Mouse (Mus musculus): ENCODE measurements around the gene Abcc10.

Abcc10 gene

DNA sequence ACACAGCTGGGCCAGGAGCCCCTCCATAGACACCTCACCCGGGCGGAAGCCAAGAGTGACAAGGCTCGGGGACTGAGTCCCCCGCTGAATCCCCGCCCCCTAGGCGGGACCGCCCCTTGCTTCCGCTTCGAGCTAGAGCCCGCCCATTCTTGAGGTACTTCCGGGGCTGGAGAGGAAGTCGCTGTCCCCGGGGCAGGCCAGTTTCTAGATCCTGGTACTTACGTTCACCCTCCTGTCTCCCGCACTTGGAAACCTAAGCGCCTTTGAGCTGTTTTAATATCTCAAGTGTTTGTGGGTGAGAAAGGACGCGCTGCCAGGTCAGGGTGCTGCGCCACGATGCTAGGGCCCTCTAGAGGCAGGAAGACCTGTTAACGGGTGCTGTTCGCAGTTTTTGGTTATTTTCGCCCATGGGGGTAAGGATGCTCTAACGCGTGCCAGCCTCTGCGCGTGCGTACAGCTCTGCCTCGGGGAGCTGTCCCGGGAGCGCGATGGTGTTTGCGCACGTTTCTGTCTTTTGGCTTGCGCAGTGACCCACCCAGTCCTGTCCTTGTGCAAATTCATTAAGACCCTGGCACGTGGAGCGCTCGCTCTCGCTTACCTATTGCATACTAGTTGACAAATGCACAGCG, at the start of gene Abcc10:
Gene Abcc10, minus strand, starts transcription at position 447 of the 629 bp plus-strand sequence.
- in situ Hi-C loops (cut with MboI, MseI): no loop called here

DNA sequence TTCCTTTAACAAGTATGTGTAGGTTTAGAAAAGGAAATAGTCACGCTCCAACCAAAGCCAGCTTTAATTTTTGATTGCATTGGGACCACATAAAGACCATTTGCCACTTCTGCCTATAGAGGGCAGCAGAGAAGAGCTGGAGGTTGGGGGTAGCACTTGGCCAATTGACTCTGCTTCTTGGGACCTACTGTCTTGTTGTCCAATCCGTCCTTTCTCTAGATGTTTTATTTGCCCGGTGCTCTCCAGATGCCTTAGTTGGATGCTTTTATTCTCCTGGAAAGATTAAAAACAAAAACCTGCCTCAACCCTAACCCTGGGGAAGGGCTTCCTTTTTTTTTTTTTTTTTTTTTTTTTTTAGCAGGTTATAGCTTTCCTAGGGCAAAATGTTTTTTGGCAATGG, 43.6 kb upstream of the Abcc10 start:
- in situ Hi-C loops (cut with MboI, MseI): no loop called here

DNA sequence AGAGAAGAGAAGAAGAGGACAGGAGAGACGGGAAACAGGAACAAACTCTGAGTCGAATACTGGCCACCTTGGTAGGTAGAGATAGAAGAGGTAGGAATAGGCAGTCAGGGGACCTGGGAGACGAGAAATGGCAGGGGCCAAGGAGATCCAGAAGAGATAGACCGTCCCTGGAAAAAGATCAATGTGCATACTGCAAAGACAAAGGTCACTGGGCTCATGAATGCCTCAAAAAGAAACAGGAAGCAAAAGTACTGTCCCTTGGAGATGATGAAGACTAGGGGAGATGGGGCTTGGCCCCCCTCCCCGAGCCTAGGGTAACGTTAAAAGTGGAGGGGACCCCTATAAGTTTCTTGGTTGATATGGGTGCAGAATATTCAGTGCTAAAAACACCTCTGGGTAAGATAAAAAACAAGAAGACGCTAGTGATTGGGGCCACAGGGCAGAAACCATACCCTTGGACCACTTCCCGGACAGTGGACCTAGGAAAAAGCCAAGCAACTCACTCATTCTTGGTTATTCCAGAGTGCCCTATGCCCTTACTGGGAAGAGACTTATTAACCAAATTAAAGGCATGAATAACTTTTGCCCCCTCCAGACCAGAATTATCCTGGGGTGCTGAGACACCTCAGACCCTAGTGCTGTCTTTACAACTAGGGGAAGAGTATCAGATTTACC, 23.0 kb upstream of the Abcc10 start:
- in situ Hi-C loops (cut with MboI, MseI): no loop called here

DNA sequence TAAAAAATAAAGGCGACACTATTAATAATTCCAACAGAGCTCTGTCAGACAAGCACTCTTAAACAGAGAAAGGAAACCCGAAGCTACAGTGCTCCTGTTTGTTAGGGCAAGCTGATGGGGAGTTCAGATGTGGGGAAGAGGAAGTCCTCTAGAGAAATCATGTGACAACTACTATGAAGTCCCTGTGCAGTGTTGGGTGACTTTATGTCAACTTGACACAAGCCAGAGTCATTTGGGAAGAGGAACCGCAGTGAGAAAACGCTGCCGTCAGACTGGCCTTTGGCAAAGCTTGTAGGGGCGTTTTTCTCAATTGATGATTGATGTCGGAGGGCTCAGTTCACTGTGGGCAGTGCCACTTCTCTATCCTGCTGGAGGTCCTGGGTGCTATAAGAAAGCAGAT, 13.1 kb upstream of the Abcc10 start:
- in situ Hi-C loops (cut with MboI, MseI): no loop called here

DNA sequence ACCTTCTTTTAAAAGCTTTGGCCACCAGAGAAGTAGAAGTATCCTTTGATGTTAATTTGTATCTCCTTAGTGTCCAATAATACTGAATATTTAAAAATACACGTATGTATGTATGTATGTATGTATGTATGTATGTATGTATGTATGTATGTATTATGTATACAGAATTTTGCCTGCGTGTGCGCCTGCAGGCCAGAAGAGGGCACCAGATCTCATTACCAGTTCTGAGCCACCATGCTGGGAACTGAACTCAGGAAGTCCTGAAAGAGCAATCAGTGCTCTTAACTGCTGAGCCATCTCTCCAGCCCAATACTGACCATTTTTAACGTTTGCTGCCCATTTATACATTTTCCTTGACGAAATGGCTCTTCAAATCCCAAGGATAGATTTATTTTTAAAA, 8.3 kb upstream of the Abcc10 start:
- in situ Hi-C loops (cut with MboI, MseI): no loop called here

DNA sequence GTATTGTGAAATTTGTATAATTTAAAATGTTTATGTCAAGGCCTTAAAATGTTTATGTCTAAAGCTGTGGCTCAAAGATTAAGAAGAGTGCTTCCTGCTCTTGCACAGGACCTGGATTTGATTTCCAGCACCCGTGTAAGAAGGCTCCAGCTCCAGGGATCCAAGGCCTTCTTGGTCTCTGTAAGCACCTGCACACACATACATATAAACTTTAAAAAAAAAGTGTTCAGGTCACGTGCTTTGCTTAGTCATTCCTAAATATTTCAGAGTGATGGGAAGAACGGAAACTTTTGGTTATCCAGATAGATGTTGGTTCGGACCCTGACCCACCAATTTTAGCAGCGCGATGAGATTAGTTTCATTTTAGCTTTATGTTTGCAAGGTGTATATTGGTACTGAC, 571 bp upstream of the Abcc10 start:
- in situ Hi-C loops (cut with MboI, MseI): no loop called here

DNA sequence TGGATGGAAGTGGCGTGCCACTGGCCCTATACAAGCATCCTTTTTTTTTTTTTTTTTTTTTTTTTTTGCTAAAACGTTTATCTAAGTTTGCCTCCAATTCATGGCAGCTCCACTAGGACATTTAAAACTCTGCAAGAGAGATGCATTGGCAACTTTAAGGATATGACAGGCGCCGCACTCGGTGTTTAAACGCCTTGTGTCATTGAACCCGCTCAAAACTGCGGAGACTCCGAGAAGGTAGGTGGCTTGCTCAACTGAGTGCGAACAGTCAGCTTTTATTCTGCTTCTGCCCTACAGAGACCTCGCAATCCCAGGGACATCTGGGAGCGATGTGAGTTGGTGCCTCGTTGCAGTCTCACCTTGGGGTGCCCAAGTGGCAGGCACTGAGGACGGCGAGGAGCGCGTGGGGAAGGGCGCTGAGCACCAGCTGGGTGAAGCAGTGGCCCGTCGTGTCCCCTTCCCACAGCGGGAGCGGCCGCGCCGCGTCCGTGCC, 693 bp downstream of the Abcc10 start:
- in situ Hi-C loops (cut with MboI, MseI): no loop called here

DNA sequence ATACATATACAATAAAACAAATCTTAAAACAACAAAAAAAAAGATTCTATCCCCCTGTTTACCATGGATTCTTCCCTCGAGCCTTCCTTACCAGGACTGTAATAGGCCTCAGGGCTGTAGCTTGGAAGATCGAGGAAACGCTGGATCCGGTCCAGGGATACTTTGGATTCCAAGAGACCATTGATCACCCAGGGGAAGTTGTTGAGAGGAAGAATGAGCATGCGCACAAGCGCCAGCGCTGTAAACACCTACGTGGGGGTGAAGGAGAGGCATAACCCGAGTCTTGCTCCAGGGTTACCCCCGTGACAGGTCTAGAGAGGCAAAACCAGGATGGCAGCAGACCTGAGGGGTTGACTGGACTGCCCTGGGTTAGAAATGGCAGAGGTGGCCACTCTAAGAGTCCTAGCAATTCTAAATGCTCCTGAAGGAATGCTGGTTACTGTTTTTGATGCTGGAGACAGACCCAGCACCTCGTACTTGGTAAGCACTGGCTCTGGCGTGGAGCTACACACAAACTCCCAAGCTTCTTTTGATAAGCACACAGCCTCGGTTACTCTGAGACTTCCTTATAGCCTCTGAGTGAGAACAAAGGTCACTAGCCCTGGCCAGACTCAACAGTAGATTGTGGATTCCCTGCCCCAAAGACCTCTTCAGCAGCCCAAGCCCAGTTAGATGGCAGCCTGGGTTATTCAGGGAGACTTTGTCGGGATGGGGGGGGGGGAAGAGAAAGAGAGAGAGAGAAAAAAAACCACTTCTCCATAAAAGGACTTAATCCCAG, 5.9 kb downstream of the Abcc10 start:
- in situ Hi-C loops (cut with MboI, MseI): no loop called here

DNA sequence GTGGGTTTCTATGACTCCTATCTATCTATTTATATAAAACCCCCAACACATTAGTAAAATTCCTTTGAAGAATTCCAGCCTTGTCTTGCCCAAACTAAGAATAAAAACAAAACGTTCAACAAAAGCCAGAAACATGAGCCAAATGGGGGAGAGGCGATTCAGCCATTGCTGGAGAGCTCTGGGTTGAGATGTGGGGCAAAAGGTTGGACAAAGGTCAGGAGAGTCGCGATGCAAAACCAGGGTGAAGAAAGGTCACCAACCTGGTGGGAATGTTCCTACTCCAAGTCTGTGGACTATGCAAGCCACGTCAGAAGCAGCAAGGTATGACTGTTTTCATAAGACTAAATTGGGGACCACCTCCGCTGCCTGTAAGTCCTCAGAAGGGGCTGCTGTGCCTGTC, 7.7 kb downstream of the Abcc10 start:
- in situ Hi-C loops (cut with MboI, MseI): no loop called here

DNA sequence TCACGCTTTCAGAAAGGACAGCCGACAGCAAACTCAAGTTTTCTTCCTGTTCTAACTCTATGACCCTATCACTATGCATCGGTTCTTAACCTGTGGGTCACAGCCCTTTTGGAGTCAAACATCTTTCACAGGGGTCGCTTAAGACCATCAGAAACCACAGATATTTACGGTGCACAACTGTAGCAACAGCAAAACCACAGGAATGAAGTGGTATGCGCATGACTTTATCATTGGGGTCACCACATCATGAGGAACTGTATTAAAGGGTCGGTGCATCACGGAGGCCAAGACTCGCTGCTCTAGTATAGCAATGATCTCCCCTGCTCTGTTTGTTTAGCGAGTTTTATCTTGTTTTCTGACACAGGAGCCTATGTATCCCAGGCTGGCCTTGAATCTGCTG, 12.3 kb downstream of the Abcc10 start:
- in situ Hi-C loops (cut with MboI, MseI): no loop called here

DNA sequence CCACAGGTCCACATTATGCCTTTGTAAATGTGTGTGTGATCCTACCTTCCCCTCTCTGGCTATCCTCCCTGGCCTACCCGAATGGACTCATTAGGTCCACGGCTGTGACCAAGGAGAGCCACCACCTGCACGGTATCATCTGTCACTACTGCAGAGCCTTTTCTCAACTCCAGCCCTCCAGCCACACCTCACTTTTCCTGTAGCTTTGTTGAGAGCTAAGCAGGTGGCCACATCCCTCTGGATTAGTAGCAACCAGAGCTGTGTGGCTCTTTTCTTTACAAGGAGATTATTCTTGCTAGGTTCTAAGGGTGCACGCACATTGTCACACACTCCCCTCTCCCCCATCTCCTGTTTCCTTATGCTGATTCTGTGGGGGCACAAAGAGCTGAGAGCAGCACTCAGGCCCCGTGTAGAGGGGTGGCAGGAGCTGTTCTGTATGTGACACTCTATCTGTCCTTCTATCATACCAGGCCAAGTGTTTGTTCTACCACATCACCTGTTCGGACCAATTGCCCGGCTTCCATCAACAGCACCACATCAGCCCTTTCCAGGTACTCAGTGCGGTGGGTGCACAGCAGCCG, 14.9 kb downstream of the Abcc10 start:
- in situ Hi-C loops (cut with MboI, MseI): no loop called here

DNA sequence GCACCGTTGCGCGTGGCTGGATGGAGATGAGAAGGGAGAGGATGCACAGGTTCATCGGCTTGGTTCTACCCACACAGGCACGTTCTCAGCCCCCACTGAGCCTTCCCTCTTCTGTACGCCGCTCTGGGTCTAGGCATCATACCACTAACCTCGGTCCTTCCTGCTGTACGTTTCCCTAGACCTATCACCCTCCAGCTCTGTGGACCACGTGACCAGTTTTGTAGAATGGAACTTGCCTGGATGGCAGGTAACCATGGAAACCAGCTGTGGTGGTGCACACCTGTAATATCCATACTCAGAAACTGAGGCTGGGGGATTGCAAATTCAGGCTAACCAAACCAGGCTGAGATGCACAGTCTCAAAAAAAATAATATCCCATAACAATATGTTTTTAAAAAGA, 17.6 kb downstream of the Abcc10 start:
- in situ Hi-C loops (cut with MboI, MseI): no loop called here

DNA sequence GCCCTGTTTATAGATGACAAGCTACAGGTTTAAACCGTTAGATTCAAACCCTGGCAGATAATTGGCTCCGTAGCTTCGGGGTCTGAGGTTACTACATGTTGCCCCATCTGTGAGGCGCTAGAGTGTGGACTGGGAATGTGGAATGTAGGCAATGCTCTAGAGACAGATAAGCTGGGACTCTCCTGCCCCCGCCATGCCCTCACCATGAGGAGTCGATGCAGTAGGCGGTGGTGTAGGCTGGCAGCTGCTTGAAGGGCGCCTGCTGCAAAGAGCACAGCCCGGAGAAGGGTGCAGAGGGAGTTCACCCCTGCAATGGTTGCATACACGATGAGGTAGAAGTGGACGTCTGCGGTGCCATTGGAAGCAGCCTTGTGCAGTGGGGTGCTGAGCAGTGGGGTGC, 18.3 kb downstream of the Abcc10 start:
- in situ Hi-C loops (cut with MboI, MseI): no loop called here

DNA sequence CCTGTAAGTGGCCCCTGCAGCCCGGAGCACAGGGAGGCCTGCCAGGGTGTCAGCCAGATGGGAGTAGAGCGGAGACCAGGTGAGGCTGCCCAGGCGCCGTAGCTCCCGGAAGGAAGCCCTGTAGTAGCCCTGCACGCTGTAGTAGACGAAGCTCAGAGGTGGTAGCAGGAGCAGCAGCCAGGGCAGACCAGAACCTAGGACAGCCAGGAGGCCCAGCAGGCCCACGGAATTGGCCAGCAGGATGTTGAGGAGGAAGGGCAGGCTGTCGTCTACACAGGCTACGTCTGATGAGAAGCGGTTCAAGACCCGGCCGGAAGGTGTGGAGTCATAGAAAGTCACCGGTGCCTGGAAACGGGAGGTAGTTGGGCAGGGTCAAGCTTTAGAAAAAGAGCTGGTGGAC, 21.2 kb downstream of the Abcc10 start:
- in situ Hi-C loops (cut with MboI, MseI): no loop called here

DNA sequence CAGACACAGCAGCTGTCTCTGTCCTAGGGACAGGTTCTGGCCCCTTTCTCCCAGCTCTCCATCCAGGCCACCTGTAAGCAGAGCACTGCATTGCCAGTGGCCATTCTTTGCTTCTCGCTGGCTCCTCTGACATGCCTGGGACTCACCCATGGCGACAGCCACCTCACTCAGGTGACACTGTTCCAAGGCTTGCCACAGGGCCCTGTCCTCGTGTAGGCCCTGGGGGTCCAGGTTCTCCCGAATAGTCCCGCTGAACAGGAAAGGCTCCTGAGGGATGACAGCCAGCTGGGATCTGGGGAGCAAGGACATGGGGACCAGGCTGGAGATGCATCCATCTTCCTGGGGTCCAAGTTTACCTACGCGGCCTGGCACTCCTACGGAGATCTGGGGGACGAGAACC, 24.0 kb downstream of the Abcc10 start:
- in situ Hi-C loops (cut with MboI, MseI): no loop called here

DNA sequence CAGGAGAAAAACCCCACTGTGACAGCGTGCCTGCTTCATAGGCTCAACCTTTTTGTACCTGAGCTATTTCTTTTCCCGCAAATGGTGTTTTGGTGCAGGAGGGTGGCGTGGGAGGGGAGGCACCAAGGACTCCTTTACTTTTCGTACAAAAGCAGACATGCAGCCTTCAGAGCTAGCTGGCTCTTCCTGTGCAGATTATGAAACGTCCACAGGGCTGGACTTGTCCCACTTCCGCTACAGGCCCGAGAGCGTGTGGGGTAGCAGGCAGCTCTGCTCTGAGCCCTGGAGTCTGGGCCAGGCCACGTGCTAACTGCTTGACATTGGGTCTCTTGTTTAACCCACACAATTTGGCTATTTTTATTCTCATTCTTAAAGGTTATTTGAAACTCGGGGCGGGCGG, 26.3 kb downstream of the Abcc10 start:
- in situ Hi-C loops (cut with MboI, MseI): no loop called here

DNA sequence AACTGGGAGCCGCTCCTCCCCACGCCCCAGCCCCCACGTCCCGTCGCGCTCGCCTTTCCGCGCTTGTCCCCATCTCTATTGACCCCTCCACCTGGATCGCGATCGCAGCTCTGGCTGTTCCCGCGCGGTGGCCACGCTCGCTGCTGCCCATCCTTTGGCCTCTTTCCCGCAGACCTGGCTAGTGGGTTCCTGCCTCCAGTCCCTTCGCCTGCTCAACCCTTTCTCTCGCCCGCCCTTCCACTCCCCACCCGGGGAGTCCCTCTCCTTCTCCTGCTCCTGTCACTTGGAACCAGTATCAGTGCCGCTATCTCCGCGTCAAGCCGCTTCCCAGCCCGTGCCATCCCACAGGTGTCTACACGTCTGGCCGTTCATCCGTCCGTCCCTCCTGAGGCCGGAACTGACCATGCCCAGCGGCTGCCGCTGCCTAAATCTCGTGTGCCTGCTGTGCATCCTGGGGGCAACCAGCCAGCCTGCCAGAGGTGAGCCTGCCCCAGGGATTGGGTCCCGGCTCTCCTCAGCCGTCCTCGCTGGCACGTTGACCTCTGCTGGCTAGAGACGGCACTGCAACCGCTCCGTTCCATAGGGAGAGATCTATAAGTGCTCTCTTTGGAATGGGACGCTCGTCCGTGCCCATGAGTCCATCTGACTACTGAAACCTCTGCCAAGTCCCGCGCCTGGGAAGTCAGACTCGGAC, 29.8 kb downstream of the Abcc10 start:
- in situ Hi-C loops (cut with MboI, MseI): no loop called here

DNA sequence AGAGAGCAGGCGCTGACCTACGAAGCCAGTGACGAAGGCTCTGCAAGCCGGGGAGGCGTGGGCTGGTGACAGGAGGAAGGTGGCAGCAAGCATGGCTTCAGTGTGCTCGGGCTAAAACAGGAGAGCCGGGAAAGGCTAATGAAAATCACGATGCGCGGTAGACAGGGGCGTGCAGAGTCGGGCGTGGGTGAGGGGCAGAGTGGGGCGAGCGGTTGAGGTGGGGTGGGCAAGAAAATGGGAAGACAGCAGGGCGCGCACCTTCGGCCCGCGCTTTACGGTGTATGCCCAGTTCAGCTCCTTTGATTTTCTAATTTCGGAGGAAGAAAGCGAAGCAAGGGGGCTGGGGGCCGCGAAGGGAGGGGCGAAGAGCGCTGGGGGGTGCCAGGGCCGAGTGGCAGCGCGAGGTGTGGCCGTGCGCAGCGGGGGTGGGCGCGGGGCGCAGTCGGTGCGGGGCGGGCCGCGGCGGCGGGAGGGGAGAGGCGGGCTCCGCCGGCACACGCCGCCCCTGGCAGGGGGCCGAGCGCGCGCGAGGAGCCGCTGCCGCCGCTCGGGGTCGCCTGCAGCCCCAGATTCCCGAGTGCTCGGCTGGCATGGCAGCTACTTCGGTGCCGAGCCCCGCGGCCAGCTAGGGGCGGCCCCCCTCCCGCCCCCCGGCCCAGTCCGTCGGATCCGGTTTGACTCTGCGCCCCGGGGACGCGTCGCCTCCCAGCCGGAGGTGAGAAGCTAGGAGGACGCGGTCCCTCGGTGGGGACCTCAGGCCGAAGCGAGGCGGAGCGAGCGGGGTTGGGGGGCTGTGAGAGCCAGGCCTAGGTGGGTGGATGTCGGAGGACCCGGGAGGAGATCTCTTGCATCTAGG, 30.6 kb downstream of the Abcc10 start, which contains the start of gene Dlk2:
Gene Dlk2, plus strand, starts transcription at position 58 of the 856 bp plus-strand sequence.
- in situ Hi-C loops (cut with MboI, MseI): no loop called here

DNA sequence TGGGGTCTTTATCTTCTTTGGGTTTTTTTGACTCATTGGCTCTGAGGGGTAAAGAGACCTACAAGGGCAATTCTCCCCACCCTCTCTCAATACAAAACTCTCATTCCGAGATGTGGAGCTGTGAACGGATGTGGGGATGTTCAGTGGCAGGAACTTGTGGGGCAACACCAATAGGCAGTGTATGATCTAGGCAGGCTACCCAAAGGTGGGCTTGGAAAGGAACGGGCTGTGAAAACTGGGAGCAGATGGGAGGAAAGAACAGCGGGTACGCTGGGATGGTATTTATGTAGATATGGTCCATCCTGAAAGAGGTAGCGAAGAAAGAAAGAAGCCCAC, 31.2 kb downstream of the Abcc10 start:
- in situ Hi-C loops (cut with MboI, MseI): no loop called here

DNA sequence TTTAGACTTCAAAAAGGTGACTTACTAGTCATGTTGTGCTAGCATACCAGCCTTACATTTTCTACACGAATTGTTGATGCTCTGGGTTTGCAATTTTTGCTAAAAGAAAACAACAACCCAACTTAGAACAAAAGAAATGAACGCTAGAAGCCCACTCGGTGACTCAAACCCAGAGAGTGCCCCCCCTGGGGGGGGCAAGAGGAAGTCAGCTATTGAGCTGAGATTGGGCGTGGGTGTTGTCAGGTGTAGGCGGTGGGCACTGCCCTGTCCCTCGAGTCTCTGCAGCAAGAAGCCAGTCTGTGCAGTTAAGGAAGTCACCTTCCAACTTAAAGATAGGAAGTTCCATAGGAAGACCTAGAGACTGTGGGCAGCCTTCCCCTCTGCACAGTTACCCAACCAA, 31.6 kb downstream of the Abcc10 start:
- in situ Hi-C loops (cut with MboI, MseI): no loop called here

DNA sequence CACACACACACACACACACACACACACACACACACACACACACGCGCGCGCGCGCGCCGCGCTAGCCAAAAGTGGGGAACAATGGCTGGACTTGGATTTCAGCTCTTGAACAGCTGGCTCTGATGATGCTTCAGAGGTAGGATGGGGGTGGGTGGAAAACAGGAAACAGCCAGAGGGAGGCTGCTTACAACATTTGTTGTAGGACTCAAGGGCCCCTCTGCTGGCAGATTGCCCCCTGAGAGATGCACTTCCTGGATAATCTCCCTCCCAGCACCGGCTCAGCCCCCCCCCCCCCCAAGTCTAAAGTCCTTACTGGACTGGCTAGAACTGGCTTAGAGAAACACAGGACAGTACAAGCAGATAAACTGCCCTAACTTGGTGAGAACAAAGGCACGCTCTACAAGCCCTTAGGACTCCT, 40.5 kb downstream of the Abcc10 start:
- in situ Hi-C loops (cut with MboI, MseI): no loop called here

Data from T-helper 2 cell (primary cell).